26 mouse cellular contexts compared by ENCODE assay signal in the genomic region with DNA sequence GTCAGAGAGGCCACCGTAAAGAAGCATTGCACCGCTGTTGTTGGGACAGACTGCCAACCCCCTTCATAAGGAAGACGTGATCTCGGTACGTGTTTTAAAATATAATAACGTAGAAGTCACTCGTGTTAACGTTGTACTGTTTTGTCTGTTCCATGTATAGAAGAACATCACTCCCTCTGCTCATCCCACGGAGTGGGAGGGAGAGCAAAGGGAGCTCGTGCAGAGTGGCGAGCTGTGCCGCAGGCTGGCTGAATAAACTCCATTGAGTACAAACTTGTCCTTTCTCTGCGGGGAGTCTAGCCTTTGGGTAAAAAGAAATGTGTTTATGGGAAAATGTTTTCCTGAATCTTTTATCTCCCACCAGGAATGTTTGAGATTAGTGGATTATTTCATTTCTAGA. TPM values are rescaled to one million over a fixed set of nuclear protein-coding genes. Genes with fewer than 3 reads are reported as not detected.
DNase-seq lines count a peak whose midpoint lies in the region; ATAC-seq and TF ChIP-seq lines count a peak whose summit lies in the region.
"Had no signal": no experiment of that assay in that cellular context is flagged by ENCODE, and none has a peak within 500 bp of the region (broad histone marks: within the 10 kb centered on the region; RNA-seq: fewer than 3 reads in every experiment).

No protein-coding gene starts in this region.

- H3K4me3 ChIP-seq in forebrain, postnatal 0 days (ENCODE audit: low read depth, low read length) = no peak overlapping the region
- H3K4me3 ChIP-seq in forebrain, embryonic 14.5 days (ENCODE audit: low read depth, low read length) = no peak overlapping the region
- no peak overlapping the region for H3K4me3 ChIP-seq in gastrocnemius, adult 2 months
- H3K4me3 ChIP-seq: forebrain, embryonic 13.5 days; hindbrain, embryonic 10.5 days; kidney, embryonic 15.5 days; limb, embryonic 13.5 days had no signal

- TF ChIP-seq CTCF in forebrain, postnatal 0 days (IDR thresholded peaks at IDR 0.05; ENCODE audit: low read depth) = no peak
- no peak for TF ChIP-seq CTCF in gastrocnemius, adult 2 months (IDR thresholded peaks at IDR 0.05)

- ATAC-seq in forebrain, postnatal 0 days = no peak
- ATAC-seq in forebrain, embryonic 14.5 days = no peak
- ATAC-seq: forebrain, embryonic 13.5 days; hindbrain, embryonic 16.5 days; midbrain, embryonic 16.5 days had no signal

- intact Hi-C loops in gastrocnemius, adult 2 months (cut with DNase I) = no loop called here

- peaks cover 20% of the 10 kb centered on the region for H3K36me3 ChIP-seq in forebrain, postnatal 0 days (ENCODE audit: insufficient read depth)
- peaks cover 27% of the 10 kb centered on the region for H3K36me3 ChIP-seq in forebrain, embryonic 14.5 days (ENCODE audit: control insufficient read depth, insufficient read depth, low read length)

- no peak for DNase-seq in forebrain, postnatal 0 days
- DNase-seq in forebrain, embryonic 14.5 days (ENCODE audit: low spot score) = no peak
- DNase-seq in left cerebral cortex, adult 18-20 months (ENCODE audit: low spot score in 2 of 2) = peak; percentile 39 to 55
- DNase-seq in left cerebral cortex, adult 11 months (ENCODE audit: low spot score) = no peak
- peak; percentile 65 for DNase-seq in right cerebral cortex, adult 18-20 months
- DNase-seq in right cerebral cortex, postnatal 10 days (ENCODE audit: low spot score in 2 of 2) = no peak
- peak; percentile 66 for DNase-seq in testis, postnatal 14 days (ENCODE audit: low spot score)
- no peak for DNase-seq in gastrocnemius, adult 2 months
- DNase-seq: adrenal gland, postnatal 10 days; cerebellum, adult 11 months; cerebellum, adult 9-10 months; cerebellum, postnatal 36 days; heart, postnatal 14 days; kidney, adult 18-20 months; kidney, postnatal 25 days; lung, postnatal 36 days had no signal

- H3K9ac ChIP-seq in forebrain, postnatal 0 days = no peak overlapping the region
- H3K9ac ChIP-seq in forebrain, embryonic 14.5 days (ENCODE audit: low read length) = no peak overlapping the region
- H3K9ac ChIP-seq: forebrain, embryonic 13.5 days; kidney, embryonic 15.5 days; limb, embryonic 13.5 days had no signal

- WGBS in forebrain, postnatal 0 days = 54% methylated on average over 13 of the region's 13 CpGs
- 48% methylated on average over 13 of the region's 13 CpGs for WGBS in forebrain, embryonic 14.5 days

- peaks cover 5% of the 10 kb centered on the region; the same call in 1 of the 2 replicates for H3K4me1 ChIP-seq in forebrain, postnatal 0 days (ENCODE audit: insufficient read depth)
- peaks cover 6% of the 10 kb centered on the region; the same call in 1 of the 2 replicates for H3K4me1 ChIP-seq in forebrain, embryonic 14.5 days (ENCODE audit: control insufficient read depth, insufficient read depth, low read length)

- no peaks in the 10 kb centered on the region for H3K27me3 ChIP-seq in forebrain, postnatal 0 days (ENCODE audit: insufficient read depth, low read length)
- H3K27me3 ChIP-seq in forebrain, embryonic 14.5 days (replicated peaks; ENCODE audit: control insufficient read depth, insufficient read depth, low read length) = no peaks in the 10 kb centered on the region
- H3K27me3 ChIP-seq: forebrain, embryonic 13.5 days; kidney, embryonic 15.5 days; limb, embryonic 13.5 days had no signal

- H3K4me2 ChIP-seq in forebrain, postnatal 0 days (ENCODE audit: low read depth) = 0 out of 2 replicates have a peak overlapping the region, but pooled peaks have one; percentile 8
- H3K4me2 ChIP-seq in forebrain, embryonic 14.5 days (ENCODE audit: low read length) = no peak overlapping the region
- H3K4me2 ChIP-seq: forebrain, embryonic 13.5 days; kidney, embryonic 15.5 days; limb, embryonic 13.5 days; liver, embryonic 11.5 days; midbrain, embryonic 11.5 days had no signal

- no peak overlapping the region for H3K27ac ChIP-seq in forebrain, postnatal 0 days (ENCODE audit: low read depth, low read length)
- H3K27ac ChIP-seq in forebrain, embryonic 14.5 days (ENCODE audit: low read depth, low read length) = no peak overlapping the region
- no peak overlapping the region for H3K27ac ChIP-seq in gastrocnemius, adult 2 months
- H3K27ac ChIP-seq: forebrain, embryonic 13.5 days; hindbrain, embryonic 10.5 days; kidney, embryonic 15.5 days; limb, embryonic 13.5 days; stomach, postnatal 0 days had no signal

- no peaks in the 10 kb centered on the region for H3K9me3 ChIP-seq in forebrain, postnatal 0 days (ENCODE audit: low read length)
- H3K9me3 ChIP-seq in forebrain, embryonic 14.5 days (replicated peaks; ENCODE audit: control insufficient read depth, low read length) = no peaks in the 10 kb centered on the region
- H3K9me3 ChIP-seq: forebrain, embryonic 13.5 days; G1E; hindbrain, embryonic 10.5 days; kidney, embryonic 15.5 days; limb, embryonic 13.5 days had no signal

RNA-seq across cellular contexts. Expression of a gene that starts 47.1 kb away (rescaled TPM):
- 57.6 and 60.9 TPM in 2 replicates for total RNA-seq in forebrain, postnatal 0 days (2014; rRNA removed)
- 38.4 and 45.8 TPM in 2 replicates for polyA plus RNA-seq in forebrain, postnatal 0 days (2015; fragmentation: Nextera tagmentation; extraction: Ambion mirVana)
- 83.3 and 90.2 TPM in 2 replicates for polyA plus RNA-seq in forebrain, embryonic 14.5 days (2014; fragmentation: Nextera tagmentation; extraction: Ambion mirVana)
- 10 to 100 TPM; 35.6 to 36.7 TPM for total RNA-seq in left cerebral cortex, adult 18-20 months (2021)
- 1 to 10 TPM; 3.3 to 3.6 TPM for total RNA-seq in gastrocnemius, adult 2 months (2021)

Comparison
In these comparisons a context has a peak if more than half of its experiments do, and no peak if none do; other contexts are left out.
1. DNase-seq: peak in left cerebral cortex, adult 18-20 months (2 of 2), right cerebral cortex, adult 18-20 months (single experiment) and testis, postnatal 14 days (single experiment); none in forebrain, postnatal 0 days (single experiment), forebrain, embryonic 14.5 days (single experiment), left cerebral cortex, adult 11 months (single experiment), right cerebral cortex, postnatal 10 days (0 of 2) and gastrocnemius, adult 2 months (single experiment).
2. RNA of a gene that starts 47.1 kb away (total RNA-seq): 57.6 to 60.9 TPM in forebrain, postnatal 0 days and 35.6 to 36.7 TPM in left cerebral cortex, adult 18-20 months; 3.3 to 3.6 TPM in gastrocnemius, adult 2 months; every median in the first group is over 4 times any median in the second.